Mouse (Mus musculus) midbrain, embryonic 16.5 days (tissue): Measurements from ENCODE around the gene Vat1l. TPM values are rescaled to one million over a fixed set of nuclear protein-coding genes. Genes with fewer than 3 reads are reported as not detected.

Source experiments
- ATAC-seq: fragments of 200-750 bp; cut with Nextera tagmentation; 2 replicates; pipeline ENCODE4 v1.8.0; 2017; ENCODE audit warnings: moderate TSS enrichment
- H3K27ac ChIP-seq: fragments of 300-500 bp; sonication (generic); 2 replicates; pipeline ENCODE4 v1.5.1; 2014; ENCODE audit warnings: mild to moderate bottlenecking, low read length, mixed read lengths
- H3K27me3 ChIP-seq: fragments of 300-500 bp; sonication (generic); 2 replicates; pipeline ENCODE4 v1.6.1; 2014; ENCODE audit warnings: low read depth, low read length, mixed read lengths; ENCODE audit not compliant: control insufficient read depth, insufficient read depth
- H3K36me3 ChIP-seq: fragments of 300-500 bp; sonication (generic); 2 replicates; pipeline ENCODE4 v1.6.1; 2014; ENCODE audit warnings: mild to moderate bottlenecking, low read length, moderate library complexity, mixed read lengths; ENCODE audit not compliant: control insufficient read depth, insufficient read depth
- H3K4me1 ChIP-seq: fragments of 300-500 bp; sonication (generic); 2 replicates; pipeline ENCODE4 v1.6.1; 2014; ENCODE audit warnings: mild to moderate bottlenecking, low read length, mixed read lengths; ENCODE audit not compliant: control insufficient read depth, insufficient read depth
- H3K4me2 ChIP-seq: fragments of 300-500 bp; sonication (generic); 2 replicates; pipeline ENCODE4 v1.6.1; 2014; ENCODE audit warnings: mild to moderate bottlenecking, low read length, mixed read lengths
- H3K4me3 ChIP-seq: fragments of 300-500 bp; sonication (generic); 2 replicates; pipeline ENCODE4 v1.5.1; 2014; ENCODE audit warnings: low read depth, mild to moderate bottlenecking, low read length, moderate library complexity, mixed read lengths
- H3K9ac ChIP-seq: fragments of 300-500 bp; sonication (generic); 2 replicates; pipeline ENCODE4 v1.6.1; 2014; ENCODE audit warnings: low read depth, low read length, mixed read lengths
- H3K9me3 ChIP-seq: fragments of 300-500 bp; sonication (generic); replicated peaks from 2 replicates; pipeline ENCODE4 v1.6.1; 2014; ENCODE audit warnings: mild to moderate bottlenecking, low read length, mixed read lengths; ENCODE audit not compliant: control insufficient read depth, poor library complexity, severe bottlenecking
- WGBS: fragments of 180-500 bp; shearing (Covaris S2); extraction: QIAGEN DNeasy Blood & Tissue Kit; methylation state at CpG from one replicate; pipeline ENCODE4 v1.1.7; 2014; 5-methylcytosine and 5-hydroxymethylcytosine counted together
- polyA plus RNA-seq: library from polyadenylated mRNA; unstranded; fragments of >200 nt; fragmentation: Nextera tagmentation; extraction: Ambion mirVana; gene quantifications from 2 replicates; pipeline ENCODE4 v1.2.1, GENCODE M21; 2015

Gene Vat1l
- polyA plus RNA-seq, 1 experiment from 2014 or later: 66.6 TPM

DNA sequence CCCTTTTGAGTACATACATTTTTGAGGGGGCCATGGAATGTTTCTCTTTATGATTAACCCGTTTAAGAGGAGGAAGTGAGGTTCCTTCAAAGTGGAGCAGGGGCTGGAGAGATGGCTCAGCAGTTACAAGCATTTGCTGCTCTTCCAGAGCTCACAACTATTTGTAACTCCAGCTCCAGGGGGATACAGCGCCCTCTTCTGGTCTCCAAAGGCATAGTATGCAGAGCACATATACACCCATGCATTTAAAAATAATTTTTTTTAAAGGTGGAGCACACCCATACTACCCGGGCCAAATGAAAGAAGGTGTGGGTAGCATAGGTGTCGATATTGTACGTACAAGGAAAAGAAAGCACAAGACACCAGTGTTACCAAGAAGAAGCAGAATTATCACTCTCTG, 157.8 kb downstream of the Vat1l start:
- ATAC-seq: no peak
- Histone ChIP-seq H3K9me3 (no peaks in the 10 kb centered on the region), H3K36me3 (no peaks in the 10 kb centered on the region), H3K4me2 (no peak overlapping the region), H3K27me3 (no peaks in the 10 kb centered on the region), H3K27ac (no peak overlapping the region), H3K9ac (no peak overlapping the region), H3K4me3 (no peak overlapping the region), H3K4me1 (no peaks in the 10 kb centered on the region)
- WGBS: 76% methylated on average over 5 of the region's 5 CpGs

DNA sequence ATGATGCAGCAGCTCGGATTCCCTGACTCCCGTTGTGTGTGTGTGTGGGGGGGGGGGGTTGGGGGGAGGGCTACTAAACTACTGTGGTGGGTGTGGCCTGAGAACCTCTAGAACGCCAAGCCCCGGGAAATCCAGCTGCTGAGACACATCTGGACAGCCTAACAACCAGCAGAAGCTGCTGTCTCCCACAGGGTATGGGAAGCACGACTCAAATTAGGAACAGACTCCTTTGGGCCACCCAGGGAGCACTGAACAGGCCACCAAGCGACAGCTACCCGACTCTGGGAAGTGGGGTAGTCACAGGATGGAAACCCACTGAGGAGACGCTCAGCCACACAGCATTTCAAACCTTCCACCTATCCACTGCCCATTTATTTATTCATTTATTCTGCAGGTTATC, 158.2 kb downstream of the Vat1l start:
- H3K4me3 ChIP-seq: no peak overlapping the region
- ATAC-seq: no peak
- no peaks in the 10 kb centered on the region for H3K27me3 ChIP-seq
- no peak overlapping the region for H3K9ac ChIP-seq
- H3K4me2 ChIP-seq: no peak overlapping the region
- H3K36me3 ChIP-seq: no peaks in the 10 kb centered on the region
- no peaks in the 10 kb centered on the region for H3K4me1 ChIP-seq
- no peak overlapping the region for H3K27ac ChIP-seq
- no peaks in the 10 kb centered on the region for H3K9me3 ChIP-seq
- WGBS: 77% methylated on average over 8 of the region's 8 CpGs

DNA sequence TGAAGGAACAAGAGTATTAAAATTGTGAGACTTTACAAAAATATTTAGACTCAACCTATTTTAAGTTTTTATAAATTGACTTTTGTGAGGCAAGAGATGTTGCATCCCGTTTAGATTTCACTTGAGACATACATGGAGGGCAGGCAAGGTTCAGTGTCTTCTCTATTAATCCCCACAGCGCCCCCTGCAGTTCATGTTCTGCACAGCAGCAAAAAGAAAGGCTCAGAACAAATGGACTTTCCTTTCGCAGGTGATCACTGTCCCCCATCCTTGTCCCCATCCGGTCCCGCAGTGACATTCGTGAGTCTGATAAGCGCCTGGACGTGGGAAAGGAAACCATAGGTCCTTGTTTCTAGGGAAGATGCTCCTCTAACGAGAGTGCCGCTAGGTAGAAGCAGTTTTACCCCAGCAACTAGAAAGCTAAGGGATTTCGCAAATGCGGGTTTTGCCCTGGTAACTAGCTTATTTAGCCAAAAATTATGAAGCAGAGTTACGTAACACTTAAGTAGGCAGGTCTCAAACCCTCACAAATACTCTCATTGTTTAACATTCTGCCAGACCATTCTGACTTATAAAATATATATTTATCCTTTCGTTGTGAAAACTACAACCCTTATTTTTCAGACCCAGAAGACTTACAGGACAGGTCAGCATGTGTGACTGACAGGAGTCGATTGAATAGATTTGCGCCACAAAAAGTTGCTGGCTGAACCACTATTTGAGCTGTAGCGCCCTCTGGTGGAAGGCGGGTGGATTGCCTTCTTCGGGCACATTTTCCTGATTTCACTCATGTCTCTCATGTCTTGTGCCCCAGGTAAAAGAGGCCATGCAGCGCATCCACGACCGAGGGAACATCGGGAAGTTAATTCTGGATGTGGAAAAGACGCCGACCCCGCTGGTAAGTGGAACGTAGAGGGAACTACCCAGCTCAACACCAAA, 163.9 kb downstream of the Vat1l start:
- ATAC-seq: no peak
- H3K4me1 ChIP-seq: peaks cover 5% of the 10 kb centered on the region; the same call in 1 of the 2 replicates
- 42% methylated on average over 27 of the region's 27 CpGs for WGBS
- no peaks in the 10 kb centered on the region for H3K36me3 ChIP-seq
- H3K4me2 ChIP-seq: 0 out of 2 replicates have a peak overlapping the region, but pooled peaks have one; percentile 9
- no peak overlapping the region for H3K27ac ChIP-seq
- no peaks in the 10 kb centered on the region for H3K9me3 ChIP-seq
- peak overlapping the region; percentile 12; the same call in 1 of the 2 replicates for H3K9ac ChIP-seq
- H3K4me3 ChIP-seq: no peak overlapping the region
- H3K27me3 ChIP-seq: no peaks in the 10 kb centered on the region

DNA sequence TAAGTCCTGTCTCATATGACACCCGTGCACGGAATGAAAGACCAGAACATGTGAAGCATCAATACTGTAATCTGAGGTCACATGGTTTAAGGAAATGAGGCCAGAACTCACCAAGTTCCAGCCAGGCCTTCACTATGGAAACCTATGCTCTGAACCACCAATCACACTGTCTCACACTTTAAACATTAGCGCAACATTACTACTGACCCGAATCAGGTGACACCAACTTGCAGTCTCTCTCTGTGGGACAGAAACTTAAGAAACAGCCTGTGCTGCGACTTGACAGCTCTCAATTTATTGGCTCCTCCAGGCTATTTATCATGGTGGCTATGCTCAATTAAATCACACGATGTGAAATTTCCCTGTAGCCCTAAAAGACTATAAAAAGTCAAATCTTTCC, 169.0 kb downstream of the Vat1l start:
- WGBS: 85% methylated on average over 6 of the region's 6 CpGs
- no peak for ATAC-seq
- Histone ChIP-seq H3K9me3 (no peaks in the 10 kb centered on the region), H3K27me3 (no peaks in the 10 kb centered on the region), H3K36me3 (no peaks in the 10 kb centered on the region), H3K4me2 (no peak overlapping the region), H3K4me1 (peaks cover 1% of the 10 kb centered on the region; the same call in 1 of the 2 replicates), H3K4me3 (no peak overlapping the region), H3K9ac (no peak overlapping the region), H3K27ac (no peak overlapping the region)

DNA sequence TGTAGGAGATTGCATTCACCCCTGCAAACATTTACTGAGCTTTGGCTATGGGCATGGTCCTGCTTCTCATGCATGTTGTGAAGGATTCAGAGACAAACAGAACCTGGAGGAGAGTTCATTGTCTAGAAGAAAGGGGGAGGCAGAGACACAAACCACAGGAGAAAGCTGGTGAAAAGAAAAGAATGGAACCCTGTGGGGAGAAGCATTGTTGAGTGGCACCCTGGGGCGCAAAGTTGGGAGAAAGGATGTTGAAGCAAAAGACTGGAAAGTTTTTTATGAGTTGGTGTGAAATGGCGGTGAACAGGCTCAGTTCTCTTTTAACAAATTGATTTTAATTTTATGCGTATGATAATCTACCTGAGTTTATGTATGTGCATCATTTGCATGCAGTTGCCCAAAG, 178.8 kb downstream of the Vat1l start:
- H3K27me3 ChIP-seq: no peaks in the 10 kb centered on the region
- no peaks in the 10 kb centered on the region for H3K9me3 ChIP-seq
- no peaks in the 10 kb centered on the region for H3K36me3 ChIP-seq
- no peaks in the 10 kb centered on the region for H3K4me1 ChIP-seq
- no peak overlapping the region for H3K4me2 ChIP-seq
- H3K27ac ChIP-seq: no peak overlapping the region
- H3K9ac ChIP-seq: no peak overlapping the region
- no peak overlapping the region for H3K4me3 ChIP-seq
- 70% methylated on average over 3 of the region's 3 CpGs for WGBS
- no peak for ATAC-seq

DNA sequence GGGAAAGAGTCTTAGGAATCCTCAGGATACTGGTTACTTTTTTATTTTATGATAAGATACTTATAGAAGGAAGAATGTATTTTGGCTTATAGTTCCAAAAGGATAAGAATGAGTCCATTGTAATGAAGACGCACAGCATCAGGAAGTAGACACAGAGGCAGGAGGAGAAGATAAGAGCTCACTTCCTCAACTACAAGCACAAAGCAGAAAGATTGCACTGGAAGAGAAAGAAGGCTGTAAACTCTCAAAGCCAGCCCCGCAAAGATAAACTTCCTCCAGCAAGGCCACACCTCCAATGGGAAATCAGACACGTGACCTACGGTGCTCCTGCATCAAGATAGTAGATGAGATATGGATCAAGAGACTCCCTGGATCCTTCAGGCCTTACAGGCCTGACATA, 182.1 kb downstream of the Vat1l start:
- no peak for ATAC-seq
- no peaks in the 10 kb centered on the region for H3K36me3 ChIP-seq
- whole genome bisulfite sequencing: 93% methylated on average over 4 of the region's 4 CpGs
- no peaks in the 10 kb centered on the region for H3K27me3 ChIP-seq
- no peak overlapping the region for H3K4me2 ChIP-seq
- H3K4me1 ChIP-seq: no peaks in the 10 kb centered on the region
- no peak overlapping the region for H3K4me3 ChIP-seq
- no peaks in the 10 kb centered on the region for H3K9me3 ChIP-seq
- H3K9ac ChIP-seq: no peak overlapping the region
- no peak overlapping the region for H3K27ac ChIP-seq

DNA sequence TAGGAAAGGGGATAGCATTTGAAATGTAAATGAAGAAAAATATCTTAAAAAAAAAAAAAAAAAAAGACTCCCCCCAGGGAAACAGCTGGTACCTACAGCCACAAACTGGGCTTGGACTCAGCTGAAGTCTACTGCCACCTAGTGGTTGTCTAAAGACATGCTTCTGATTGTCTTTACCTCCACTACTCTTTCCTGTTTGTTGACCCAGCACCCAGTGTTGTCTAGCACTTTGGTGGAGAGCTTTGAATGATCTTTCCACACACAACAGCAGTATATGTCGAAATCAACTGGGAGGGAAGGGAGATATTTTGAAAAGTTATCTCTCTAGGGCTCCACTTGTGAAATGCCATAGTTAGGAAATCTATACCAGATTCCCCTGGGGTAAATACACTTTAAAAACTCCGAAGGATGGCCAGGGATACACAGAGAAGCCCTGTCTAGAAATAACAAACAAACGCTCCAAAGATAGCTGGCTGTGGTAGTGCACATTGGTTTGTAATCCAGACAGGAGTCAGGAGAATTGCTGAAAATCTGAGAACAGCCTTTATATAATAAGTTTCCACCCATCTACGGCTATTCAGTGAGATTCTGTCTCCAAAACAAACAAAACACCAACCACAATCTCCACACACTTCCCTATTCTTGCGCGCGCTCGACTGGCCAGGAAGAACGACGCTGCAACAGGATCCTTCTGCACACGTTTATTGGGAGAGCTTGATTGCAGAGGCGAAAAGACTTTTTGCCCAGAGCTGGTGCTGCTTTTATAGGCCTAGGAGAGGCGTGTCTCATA, 185.2 kb downstream of the Vat1l start:
- no peak overlapping the region for H3K4me2 ChIP-seq
- WGBS: 92% methylated on average over 11 of the region's 13 CpGs
- no peak for ATAC-seq
- H3K9ac ChIP-seq: no peak overlapping the region
- H3K27ac ChIP-seq: no peak overlapping the region
- no peak overlapping the region for H3K4me3 ChIP-seq
- no peaks in the 10 kb centered on the region for H3K4me1 ChIP-seq
- H3K9me3 ChIP-seq: no peaks in the 10 kb centered on the region
- no peaks in the 10 kb centered on the region for H3K36me3 ChIP-seq
- no peaks in the 10 kb centered on the region for H3K27me3 ChIP-seq

DNA sequence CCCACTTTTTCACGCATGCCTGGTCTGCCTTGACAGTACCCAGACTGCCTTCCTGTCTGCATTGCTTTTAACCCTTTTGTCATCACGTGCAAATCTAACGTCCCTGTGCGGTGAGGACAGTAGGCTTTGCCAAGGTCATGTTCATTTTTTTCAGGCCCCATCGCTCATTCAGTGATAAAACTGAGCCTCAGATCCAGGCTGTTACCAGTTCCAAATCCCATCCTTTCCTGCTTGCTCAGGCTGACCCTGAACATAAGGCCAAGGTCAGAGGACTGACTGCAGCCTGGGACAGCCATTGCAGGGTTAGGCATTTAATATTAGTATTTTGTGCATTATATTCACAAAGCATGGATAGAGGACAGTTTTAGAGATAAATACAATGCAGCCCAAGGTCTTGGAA, 192.9 kb downstream of the Vat1l start:
- WGBS: 94% methylated on average over 5 of the region's 5 CpGs

DNA sequence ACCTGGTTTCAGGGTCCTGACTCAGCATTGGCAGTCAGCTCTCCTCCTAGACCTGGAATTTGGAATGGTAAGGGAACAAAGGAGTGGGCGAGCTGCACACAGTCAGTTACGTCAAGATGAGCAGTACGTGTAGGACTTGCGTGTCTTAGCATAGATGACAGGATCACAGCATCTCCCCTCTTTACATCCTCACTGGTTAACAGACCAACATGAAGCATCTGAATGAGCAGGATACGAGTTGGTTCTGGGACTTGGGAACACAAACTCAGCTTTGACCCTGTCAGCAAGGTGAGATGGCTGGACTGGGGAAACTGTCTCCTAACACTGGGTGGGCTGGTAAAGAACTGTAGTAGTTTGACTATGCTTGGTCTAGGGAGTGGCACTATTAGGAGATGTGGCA, 193.9 kb downstream of the Vat1l start:
- Histone ChIP-seq H3K4me3 (no peak overlapping the region), H3K4me1 (peaks cover 4% of the 10 kb centered on the region), H3K27ac (no peak overlapping the region), H3K36me3 (no peaks in the 10 kb centered on the region), H3K4me2 (no peak overlapping the region), H3K9me3 (no peaks in the 10 kb centered on the region), H3K9ac (no peak overlapping the region), H3K27me3 (no peaks in the 10 kb centered on the region)
- WGBS: 96% methylated on average over 5 of the region's 5 CpGs
- ATAC-seq: no peak

More for the DNA sequence above, 192.9 kb downstream of the Vat1l start:
- Histone ChIP-seq H3K4me3 (no peak overlapping the region), H3K27ac (no peak overlapping the region), H3K4me2 (no peak overlapping the region), H3K4me1 (peaks cover 4% of the 10 kb centered on the region; the same call in 1 of the 2 replicates), H3K36me3 (no peaks in the 10 kb centered on the region), H3K27me3 (no peaks in the 10 kb centered on the region), H3K9ac (no peak overlapping the region), H3K9me3 (no peaks in the 10 kb centered on the region)
- no peak for ATAC-seq
